Mouse (Mus musculus): ENCODE data around the gene Ppia. TPM values are rescaled to one million over a fixed set of nuclear protein-coding genes. Genes with fewer than 3 reads are reported as not detected.
A peak's percentile ranks its signal among the peaks of the same experiment; 100 is the strongest.

Ppia gene
- polyA plus RNA-seq, 1 experiment: 3,065 TPM

DNA sequence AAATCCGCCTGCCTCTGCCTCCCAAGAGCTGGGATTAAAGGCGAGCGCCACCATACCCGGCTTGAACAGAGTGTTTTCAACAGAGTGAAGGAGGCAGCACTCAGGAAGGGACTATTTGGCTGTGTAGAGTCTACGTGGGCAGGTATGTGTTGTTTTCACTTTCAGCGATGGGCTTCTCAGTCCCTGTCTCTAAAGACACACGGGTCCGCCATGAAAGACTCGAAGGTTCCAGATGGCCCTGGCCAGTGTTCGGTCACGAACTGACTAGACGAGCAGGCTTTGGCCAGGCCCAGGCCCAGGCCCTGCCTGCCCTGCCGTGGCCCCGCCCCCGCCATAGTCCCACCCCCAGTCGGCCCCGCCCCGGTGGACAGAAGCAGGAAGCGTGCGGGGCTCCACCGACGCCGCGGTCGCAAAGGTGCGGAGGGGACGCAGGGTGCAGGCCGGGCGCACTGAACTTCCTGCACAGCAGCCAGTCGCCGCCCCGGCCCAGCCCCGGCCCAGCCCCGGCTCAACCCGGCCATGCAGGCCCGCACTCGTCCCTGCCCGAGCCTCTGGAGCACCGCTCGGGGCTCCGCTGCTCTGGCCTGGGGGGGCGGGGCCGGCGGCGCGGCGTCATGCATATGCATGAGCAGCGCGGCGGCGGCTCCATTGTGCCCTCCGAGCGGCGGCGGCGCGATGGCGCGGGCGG is 26.4 kb upstream of the Ppia start, which contains the start of gene Zmiz2:
TSS of gene Zmiz2 (plus strand) at position 349 of the 688 bp plus-strand sequence.
- peak within 1 kb of the TSS; percentile 50 for H3K4me3 ChIP-seq
- H3K4me2 ChIP-seq (ENCODE audit: low read depth): peak within 1 kb of the TSS; percentile 73
- peak within 1 kb of the TSS; percentile 80 for H3ac ChIP-seq (ENCODE audit: control insufficient read depth, insufficient read length)
- H3K27me3 ChIP-seq (ENCODE audit: control insufficient read depth, insufficient read depth, insufficient read length): no peaks in the 10 kb centered on the region
- TF ChIP-seq E2F4 (IDR thresholded peaks at IDR 0.05; ENCODE audit: insufficient read depth) (no peak), MYOG (IDR thresholded peaks at IDR 0.05; ENCODE audit: control insufficient read depth in 1 of 3, insufficient read depth in 1 of 3, insufficient read length in 2 of 3, low read depth in 2 of 3) (peak in 2 of 3 experiments; percentile 11 to 12), MYOD1 (IDR thresholded peaks at IDR 0.05; ENCODE audit: control insufficient read depth in 1 of 3, insufficient read length in 2 of 3, low read depth in 2 of 3) (no peak), POLR2AphosphoS2 (IDR thresholded peaks at IDR 0.05; ENCODE audit: insufficient read length, low read depth) (peak; percentile 82), POLR2A (IDR thresholded peaks at IDR 0.05; ENCODE audit: insufficient read length, low read depth) (peak; percentile 78), CEBPB (IDR thresholded peaks at IDR 0.05; ENCODE audit: insufficient read depth, poor library complexity, severe bottlenecking) (no peak), TCF3 (IDR thresholded peaks at IDR 0.05; ENCODE audit: insufficient read length, low read depth) (no peak), REST (IDR thresholded peaks at IDR 0.05; ENCODE audit: insufficient read depth, insufficient read length) (no peak), MAX (IDR thresholded peaks at IDR 0.05; ENCODE audit: low read depth) (no peak), SRF (IDR thresholded peaks at IDR 0.05; ENCODE audit: control insufficient read depth, insufficient read length, low read depth) (peak; percentile 72), TCF12 (IDR thresholded peaks at IDR 0.05; ENCODE audit: insufficient read depth, poor library complexity, severe bottlenecking) (no peak), USF1 (IDR thresholded peaks at IDR 0.05; ENCODE audit: low read depth) (no peak)
- no peaks in the 10 kb centered on the region for H3K36me3 ChIP-seq (ENCODE audit: control insufficient read depth, insufficient read depth)
- peaks cover 24% of the 10 kb centered on the region for H3K79me2 ChIP-seq (ENCODE audit: control insufficient read depth, insufficient read depth)

DNA sequence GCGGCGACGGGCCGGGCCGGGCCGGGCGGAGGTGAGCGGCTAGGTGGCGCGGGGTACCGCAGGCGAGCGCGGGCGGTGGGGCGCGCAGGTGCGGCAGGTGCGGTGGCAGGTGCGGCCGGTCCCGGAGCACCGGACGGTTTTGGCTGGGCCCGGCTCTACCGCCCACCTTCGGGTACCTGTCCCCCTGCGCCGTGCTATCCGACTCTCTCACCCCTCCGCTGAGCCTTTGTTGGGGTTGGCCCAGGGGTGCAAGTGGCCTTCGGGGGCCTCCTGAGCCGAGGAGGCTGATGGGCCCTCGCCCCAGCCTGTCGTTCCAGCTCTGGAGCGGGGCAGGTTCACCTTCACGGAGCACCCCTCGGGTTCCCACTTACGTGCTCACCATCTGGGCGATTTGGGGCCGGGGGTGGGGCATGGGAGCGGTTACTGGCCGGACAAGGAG is 25.7 kb upstream of the Ppia start:
- Histone ChIP-seq H3K27me3 (ENCODE audit: control insufficient read depth, insufficient read depth, insufficient read length) (no peaks in the 10 kb centered on the region), H3K79me2 (ENCODE audit: control insufficient read depth, insufficient read depth) (peaks cover 24% of the 10 kb centered on the region), H3K4me3 (peak overlapping the region; percentile 50), H3K36me3 (ENCODE audit: control insufficient read depth, insufficient read depth) (no peaks in the 10 kb centered on the region), H3K4me2 (ENCODE audit: low read depth) (peak overlapping the region; percentile 73), H3ac (ENCODE audit: control insufficient read depth, insufficient read length) (peak overlapping the region; percentile 80)
- TF ChIP-seq MYOG (IDR thresholded peaks at IDR 0.05; ENCODE audit: control insufficient read depth in 1 of 3, insufficient read depth in 1 of 3, insufficient read length in 2 of 3, low read depth in 2 of 3) (peak in 1 of 3 experiments; percentile 2), MYOD1 (IDR thresholded peaks at IDR 0.05; ENCODE audit: control insufficient read depth in 1 of 3, insufficient read length in 2 of 3, low read depth in 2 of 3) (peak in 1 of 3 experiments; percentile 69), TCF12 (IDR thresholded peaks at IDR 0.05; ENCODE audit: insufficient read depth, poor library complexity, severe bottlenecking) (no peak), TCF3 (IDR thresholded peaks at IDR 0.05; ENCODE audit: insufficient read length, low read depth) (peak; percentile 17), REST (IDR thresholded peaks at IDR 0.05; ENCODE audit: insufficient read depth, insufficient read length) (no peak)

DNA sequence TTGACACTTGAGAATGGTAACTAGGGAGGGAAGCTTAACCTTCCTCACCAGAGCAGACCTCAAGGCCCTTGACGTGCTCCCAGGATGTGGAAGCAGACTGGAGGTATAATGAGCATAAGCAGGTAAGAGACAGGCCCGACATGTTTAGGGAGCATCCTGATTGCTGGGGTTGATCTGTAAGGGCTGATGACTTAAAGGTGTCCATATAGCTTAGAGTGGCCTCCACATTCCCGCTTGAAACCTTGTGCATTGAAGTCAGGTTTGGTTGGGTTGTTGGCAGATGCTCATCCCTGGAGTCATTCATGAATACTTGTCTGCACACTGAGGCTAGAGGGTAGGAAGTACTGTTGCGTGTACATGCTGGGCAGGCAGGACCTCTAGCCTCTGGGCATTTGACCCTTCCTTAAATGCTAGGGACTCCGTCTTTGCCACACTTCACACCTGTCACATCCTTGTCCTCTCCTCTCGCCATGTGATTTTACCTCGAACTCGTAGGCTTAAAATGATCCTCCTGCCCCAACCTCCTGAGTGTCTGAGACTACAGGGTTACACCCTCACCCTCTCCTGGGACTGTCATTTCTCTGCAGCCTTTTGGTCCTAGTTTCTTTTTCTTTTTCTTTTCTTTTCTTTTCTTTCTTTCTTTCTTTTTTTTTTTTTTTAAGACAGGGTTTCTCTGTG is 24.7 kb upstream of the Ppia start:
- no peak for TF ChIP-seq MYOD1 (IDR thresholded peaks at IDR 0.05; ENCODE audit: control insufficient read depth in 1 of 3, insufficient read length in 2 of 3, low read depth in 2 of 3)
- no peak for TF ChIP-seq SRF (IDR thresholded peaks at IDR 0.05; ENCODE audit: control insufficient read depth, insufficient read length, low read depth)
- no peak for TF ChIP-seq MAX (IDR thresholded peaks at IDR 0.05; ENCODE audit: low read depth)
- no peaks in the 10 kb centered on the region for H3K27me3 ChIP-seq (ENCODE audit: control insufficient read depth, insufficient read depth, insufficient read length)
- peak overlapping the region; percentile 80 for H3ac ChIP-seq (ENCODE audit: control insufficient read depth, insufficient read length)
- no peaks in the 10 kb centered on the region for H3K36me3 ChIP-seq (ENCODE audit: control insufficient read depth, insufficient read depth)
- H3K4me3 ChIP-seq: peak overlapping the region; percentile 50
- H3K4me2 ChIP-seq (ENCODE audit: low read depth): peak overlapping the region; percentile 73
- peaks cover 24% of the 10 kb centered on the region for H3K79me2 ChIP-seq (ENCODE audit: control insufficient read depth, insufficient read depth)

DNA sequence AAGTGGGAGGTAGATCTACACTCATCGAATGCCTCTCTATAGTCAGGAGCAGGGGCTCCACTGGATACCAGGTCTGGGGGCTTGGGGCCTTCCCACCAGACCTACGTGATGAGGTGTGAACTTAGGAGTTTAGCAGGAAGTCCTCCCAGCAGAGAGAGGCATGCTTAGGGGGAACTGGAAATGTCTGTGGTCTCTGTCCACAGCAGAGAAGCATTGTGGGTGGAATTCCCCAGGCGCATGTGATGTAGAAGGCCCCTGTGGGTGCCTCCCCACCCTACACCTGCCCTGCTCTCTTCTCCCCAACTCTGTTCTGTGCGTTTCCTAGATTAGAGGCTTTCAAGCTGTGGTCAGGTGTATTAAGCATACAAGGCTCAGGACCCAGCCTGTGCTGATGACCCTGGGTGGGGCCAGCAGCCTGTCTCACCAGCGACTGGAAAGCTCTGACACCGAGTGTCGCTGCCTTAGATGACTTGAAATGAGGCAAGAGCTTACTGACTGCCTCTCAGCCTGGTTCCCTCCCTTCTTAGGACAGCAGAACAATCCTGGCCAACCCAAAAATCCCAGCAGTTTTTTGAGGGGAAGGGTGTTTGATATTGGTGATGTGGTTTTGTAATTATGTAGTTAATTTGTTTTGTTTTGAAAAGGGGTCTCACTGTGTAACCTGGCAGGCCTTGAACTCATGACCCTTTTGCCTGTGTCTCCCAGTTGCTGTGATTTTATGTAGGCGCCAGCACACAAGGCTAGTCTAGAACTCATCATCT is 23.5 kb upstream of the Ppia start:
- no peak for TF ChIP-seq MYOG (IDR thresholded peaks at IDR 0.05; ENCODE audit: control insufficient read depth in 1 of 3, insufficient read depth in 1 of 3, insufficient read length in 2 of 3, low read depth in 2 of 3)
- Histone ChIP-seq H3K79me2 (ENCODE audit: control insufficient read depth, insufficient read depth) (peaks cover 24% of the 10 kb centered on the region), H3ac (ENCODE audit: control insufficient read depth, insufficient read length) (no peak overlapping the region), H3K36me3 (ENCODE audit: control insufficient read depth, insufficient read depth) (no peaks in the 10 kb centered on the region), H3K4me2 (ENCODE audit: low read depth) (no peak overlapping the region), H3K27me3 (ENCODE audit: control insufficient read depth, insufficient read depth, insufficient read length) (no peaks in the 10 kb centered on the region), H3K4me3 (no peak overlapping the region)

DNA sequence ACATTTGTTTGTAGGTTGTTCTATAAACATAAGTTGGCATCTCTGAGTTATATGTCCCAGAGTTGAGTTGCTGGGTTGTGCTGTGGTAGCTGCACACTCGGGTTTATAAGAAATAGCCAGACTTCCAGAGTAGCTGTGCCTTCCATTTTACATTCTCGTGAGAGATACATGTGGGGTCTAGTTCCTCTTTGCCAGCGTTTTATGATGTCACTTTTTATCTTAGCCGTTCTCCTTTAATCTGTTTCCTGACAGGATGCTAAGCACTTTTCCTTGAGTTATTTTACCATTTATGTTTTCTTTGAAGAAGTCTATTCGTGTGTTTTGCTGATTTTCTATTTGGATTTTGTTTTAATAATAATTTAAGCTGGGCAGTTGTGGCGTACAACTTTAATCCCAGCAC is 22.4 kb upstream of the Ppia start:
- no peak overlapping the region for H3K4me3 ChIP-seq
- no peak for TF ChIP-seq REST (IDR thresholded peaks at IDR 0.05; ENCODE audit: insufficient read depth, insufficient read length)
- TF ChIP-seq POLR2A (IDR thresholded peaks at IDR 0.05; ENCODE audit: insufficient read length, low read depth): no peak
- no peak for TF ChIP-seq CEBPB (IDR thresholded peaks at IDR 0.05; ENCODE audit: insufficient read depth, poor library complexity, severe bottlenecking)
- TF ChIP-seq USF1 (IDR thresholded peaks at IDR 0.05; ENCODE audit: low read depth): no peak
- TF ChIP-seq POLR2AphosphoS2 (IDR thresholded peaks at IDR 0.05; ENCODE audit: insufficient read length, low read depth): no peak
- TF ChIP-seq TCF3 (IDR thresholded peaks at IDR 0.05; ENCODE audit: insufficient read length, low read depth): no peak
- no peak for TF ChIP-seq E2F4 (IDR thresholded peaks at IDR 0.05; ENCODE audit: insufficient read depth)
- TF ChIP-seq MYOG (IDR thresholded peaks at IDR 0.05; ENCODE audit: control insufficient read depth in 1 of 3, insufficient read depth in 1 of 3, insufficient read length in 2 of 3, low read depth in 2 of 3): no peak
- TF ChIP-seq MYOD1 (IDR thresholded peaks at IDR 0.05; ENCODE audit: control insufficient read depth in 1 of 3, insufficient read length in 2 of 3, low read depth in 2 of 3): no peak
- no peak for TF ChIP-seq TCF12 (IDR thresholded peaks at IDR 0.05; ENCODE audit: insufficient read depth, poor library complexity, severe bottlenecking)
- no peak for TF ChIP-seq MAX (IDR thresholded peaks at IDR 0.05; ENCODE audit: low read depth)
- no peak for TF ChIP-seq SRF (IDR thresholded peaks at IDR 0.05; ENCODE audit: control insufficient read depth, insufficient read length, low read depth)
- H3ac ChIP-seq (ENCODE audit: control insufficient read depth, insufficient read length): no peak overlapping the region
- no peak overlapping the region for H3K4me2 ChIP-seq (ENCODE audit: low read depth)
- no peaks in the 10 kb centered on the region for H3K27me3 ChIP-seq (ENCODE audit: control insufficient read depth, insufficient read depth, insufficient read length)
- peaks cover 24% of the 10 kb centered on the region for H3K79me2 ChIP-seq (ENCODE audit: control insufficient read depth, insufficient read depth)
- no peaks in the 10 kb centered on the region for H3K36me3 ChIP-seq (ENCODE audit: control insufficient read depth, insufficient read depth)

Data from myocyte (in vitro differentiated cells).